Mouse (Mus musculus) thymus, adult 2 months (tissue): Measurements from ENCODE around the gene Dock9.

Source experiments
- CTCF ChIP-seq: fragments of 200-500 bp; IDR thresholded peaks from 2 replicates; pipeline ENCODE4 v1.5.1; 2012; ENCODE audit warnings: mild to moderate bottlenecking, control low read depth, low read length, moderate library complexity, borderline replicate concordance; ENCODE audit not compliant: control insufficient read depth, poor library complexity, insufficient read depth; ENCODE audit errors: extremely low read depth
- POLR2A ChIP-seq: fragments of 200-500 bp; IDR thresholded peaks from 2 replicates; pipeline ENCODE4 v1.6.1; 2012; ENCODE audit warnings: mild to moderate bottlenecking, low read length, control low read depth, moderate library complexity; ENCODE audit not compliant: control insufficient read depth, poor library complexity, insufficient read depth; ENCODE audit errors: extremely low read depth

- TF ChIP-seq POLR2A, result no peak
- no peak for TF ChIP-seq CTCF
Observed at GRCm38 (mm10) chr14:121546621-121547020, 251.0 kb downstream of the Dock9 start.
